Mouse (Mus musculus) C2C12 (cell line): ENCODE measurements at regions not wholly inside any gene's neighbourhood (a gene's known extent, or its start where the extent isn't known, plus 50 kb on each side); places are given as distances from the start of the nearest gene placed in this dataset.

Experiments
- CEBPB ChIP-seq: IDR thresholded peaks from one replicate; pipeline ENCODE4 v1.6.1; 2011; ENCODE audit warnings: low read depth, mild to moderate bottlenecking, control low read depth, moderate library complexity
- CTCF ChIP-seq: IDR thresholded peaks from one replicate; pipeline ENCODE4 v1.5.1; 2011; ENCODE audit not compliant: control insufficient read depth, insufficient read depth, insufficient read length
- FOSL1 ChIP-seq: IDR thresholded peaks from one replicate; pipeline ENCODE4 v1.8.0; 2011; ENCODE audit warnings: mild to moderate bottlenecking, low read length; ENCODE audit not compliant: poor library complexity, insufficient read depth, severe bottlenecking
- MAX ChIP-seq: IDR thresholded peaks from one replicate; pipeline ENCODE4 v1.6.1; 2011; ENCODE audit warnings: mild to moderate bottlenecking, control low read depth
- MYOD1 ChIP-seq: IDR thresholded peaks from one replicate; pipeline ENCODE4 v1.6.1; 2011; ENCODE audit warnings: low read depth; ENCODE audit not compliant: control insufficient read depth, insufficient read length
- MYOG ChIP-seq: IDR thresholded peaks from one replicate; pipeline ENCODE4 v1.6.1; 2011; ENCODE audit not compliant: control insufficient read depth, insufficient read length; ENCODE audit errors: extremely low read depth
- USF1 ChIP-seq: IDR thresholded peaks from one replicate; pipeline ENCODE4 v1.6.1; 2011; ENCODE audit warnings: low read depth, mild to moderate bottlenecking, control low read depth, moderate library complexity

DNA sequence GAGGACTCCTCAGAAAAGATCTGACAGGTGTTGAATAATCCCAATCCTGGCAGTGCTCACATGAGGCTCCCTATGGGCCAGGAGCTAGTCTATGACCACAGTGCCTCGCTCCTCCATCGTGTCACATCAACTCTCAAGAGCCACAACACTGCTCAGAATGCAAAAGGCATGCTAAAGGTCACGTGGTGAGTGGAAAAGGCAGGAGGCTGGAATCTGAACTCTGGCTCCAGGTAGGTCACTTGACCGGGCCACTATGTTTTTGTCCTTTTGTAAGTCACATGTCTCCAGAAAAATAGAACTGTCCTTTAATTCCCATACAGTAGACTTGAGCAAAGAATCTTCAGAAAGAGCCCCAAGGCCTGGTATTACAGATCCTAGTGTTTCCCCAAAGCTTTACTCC, 229.3 kb downstream of the Gm12728 start:
- TF ChIP-seq CTCF, result no peak
- no peak for TF ChIP-seq USF1
- no peak for TF ChIP-seq MYOG
- no peak for TF ChIP-seq CEBPB
- no peak for TF ChIP-seq FOSL1
- TF ChIP-seq MAX, result no peak
- no peak for TF ChIP-seq MYOD1
